Mouse (Mus musculus) spleen, embryonic (tissue): ENCODE measurements around the gene Tcte2.

Experiments
- CTCF ChIA-PET: fragments of 350-600 bp; sonication (Branson Sonifier 250); formaldehyde crosslinking; loops from one replicate; lab custom pipeline; 2022; lab: Charles Lee

Tcte2 gene

DNA sequence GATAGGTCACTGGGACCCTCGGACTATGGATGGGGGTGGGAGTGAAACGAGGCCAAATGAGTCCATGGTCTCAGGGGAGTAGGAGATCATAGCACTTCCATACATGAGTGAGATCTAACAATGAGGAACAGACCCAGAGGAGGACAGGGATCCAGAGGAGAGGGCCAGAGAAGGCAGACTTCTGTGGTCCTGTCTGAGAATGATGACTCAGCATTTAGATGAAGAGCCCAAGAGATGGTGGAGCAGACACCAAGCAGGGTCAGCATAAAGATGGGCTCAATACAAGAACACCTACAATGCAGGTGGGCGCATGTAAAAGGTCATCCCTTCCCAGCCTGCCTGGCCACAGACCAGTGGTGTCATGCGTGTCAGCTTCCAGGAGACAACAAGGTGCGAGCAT lies 41.4 kb downstream of the Tcte2 start:
- CTCF ChIA-PET = no interaction called here

GRCm38 (mm10) chr17:13717428-13717827 lies 44.2 kb downstream of the Tcte2 start:
- CTCF ChIA-PET = interaction anchor here (0.6 to 0.9 kb wide), 2 partner anchors 9 to 899 kb away, joined by 5 to 9 read pairs; no protein-coding TSS in a partner anchor

DNA sequence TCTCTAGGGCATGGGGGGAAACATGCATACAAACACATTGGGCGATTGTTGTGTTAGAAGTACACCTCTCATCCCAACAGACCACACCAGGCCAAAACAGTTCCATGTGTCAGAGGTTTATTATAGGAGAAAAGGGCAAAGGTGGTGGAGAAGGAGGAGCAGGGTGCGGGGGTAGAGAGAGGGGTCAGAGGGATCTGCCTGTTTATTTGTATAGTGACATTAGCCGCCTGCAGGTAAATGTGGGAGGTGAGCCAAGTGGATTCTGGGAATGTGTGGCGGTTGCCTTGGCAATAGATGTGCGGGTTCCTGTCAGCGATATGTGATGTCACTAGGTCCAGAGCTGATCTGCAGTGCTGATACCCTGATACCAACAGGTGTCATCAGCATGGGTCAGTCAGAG lies 45.3 kb downstream of the Tcte2 start:
- CTCF ChIA-PET = no interaction called here

DNA sequence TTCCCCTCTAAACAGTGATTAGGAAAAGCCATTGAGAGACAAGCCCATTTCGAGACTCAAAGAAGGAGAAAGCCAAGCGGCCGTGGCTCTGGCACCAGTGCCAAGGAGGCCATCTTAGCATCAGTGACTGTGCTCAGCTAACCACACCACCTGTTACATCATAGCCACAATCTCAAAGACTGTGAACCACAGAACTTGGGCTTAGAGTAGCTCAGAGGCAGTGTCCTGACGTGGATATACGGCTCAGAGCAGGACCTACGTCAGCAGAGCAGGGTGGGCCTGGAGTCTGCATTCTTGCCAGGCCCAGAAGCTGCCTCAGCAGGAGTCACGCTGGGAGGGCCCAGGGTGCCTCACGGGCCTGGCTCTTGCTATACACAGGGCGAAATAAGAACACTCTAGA lies 46.1 kb downstream of the Tcte2 start:
- CTCF ChIA-PET = no interaction called here

GRCm38 (mm10) chr17:13714654-13715053 lies 47.0 kb downstream of the Tcte2 start:
- CTCF ChIA-PET = no interaction called here

GRCm38 (mm10) chr17:13714128-13714527 lies 47.5 kb downstream of the Tcte2 start:
- CTCF ChIA-PET = no interaction called here

- CTCF ChIA-PET = no interaction called here
Observed at GRCm38 (mm10) chr17:13712518-13712917, 49.1 kb downstream of the Tcte2 start.

DNA sequence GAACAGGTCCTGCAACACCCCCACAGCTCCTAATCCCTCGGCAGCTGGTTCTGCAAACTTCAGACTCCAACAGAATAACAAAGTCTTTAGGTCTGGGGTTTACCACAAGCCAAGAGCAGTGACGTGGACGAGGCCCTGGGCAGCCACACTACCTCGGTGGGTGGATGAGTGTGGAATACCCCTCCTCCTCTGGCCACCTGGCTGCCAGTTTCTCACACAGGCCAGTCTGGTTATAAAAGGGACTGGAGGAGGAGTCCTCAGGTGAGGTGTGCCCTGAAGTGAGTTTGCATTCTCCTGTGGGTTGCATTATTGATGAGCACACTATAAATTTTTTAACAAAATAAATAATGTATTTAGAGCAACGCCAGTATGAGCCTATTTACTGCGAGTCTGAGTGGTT lies 49.5 kb downstream of the Tcte2 start:
- CTCF ChIA-PET = interaction anchor here (1.0 kb wide), 1 partner anchor 14 kb away, joined by 3 read pairs; no protein-coding TSS in a partner anchor

DNA sequence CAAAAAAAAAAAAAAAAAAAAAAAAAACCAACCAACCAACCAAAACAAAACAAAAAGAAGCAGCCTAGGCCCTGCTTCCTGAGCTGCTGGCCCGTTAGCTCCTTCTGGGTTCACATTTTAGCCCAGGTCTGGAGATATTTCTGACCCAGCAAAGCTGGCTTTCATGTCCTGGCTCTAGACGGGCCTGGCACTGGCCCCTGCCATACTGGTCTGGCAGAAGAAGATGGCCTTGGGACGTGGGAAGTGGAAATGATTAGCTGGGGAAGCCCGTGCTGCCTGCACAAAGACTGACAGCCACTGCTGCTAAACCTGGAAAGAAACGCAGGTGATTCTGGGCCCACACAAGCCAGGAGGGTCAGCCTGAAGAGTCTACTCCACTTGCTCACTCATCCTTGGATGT lies 50.5 kb downstream of the Tcte2 start:
- CTCF ChIA-PET = interaction anchor here (1.0 kb wide), 1 partner anchor 13 kb away, joined by 3 read pairs; no protein-coding TSS in a partner anchor

DNA sequence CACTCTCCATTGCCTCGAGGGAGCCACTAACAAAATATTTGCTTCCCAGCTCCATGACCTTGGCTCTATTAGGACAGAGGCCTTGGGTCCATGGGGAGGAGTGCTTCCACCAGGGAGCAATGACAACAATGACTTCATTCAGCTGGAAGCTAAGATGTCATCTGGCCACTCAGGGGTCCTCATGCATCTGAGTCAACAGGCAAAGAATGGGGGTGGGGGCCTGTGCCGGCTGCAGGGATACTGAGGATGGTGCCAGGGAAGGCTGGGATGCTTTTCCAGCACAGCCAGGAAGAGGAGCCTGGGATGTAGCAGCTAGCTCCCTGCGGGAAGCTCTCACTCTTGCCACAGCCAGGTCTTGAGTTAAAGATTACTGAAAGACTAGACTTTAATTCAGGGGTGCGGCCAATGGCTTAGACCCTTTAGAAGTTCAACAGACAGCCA lies 56.1 kb downstream of the Tcte2 start:
- CTCF ChIA-PET = no interaction called here

DNA sequence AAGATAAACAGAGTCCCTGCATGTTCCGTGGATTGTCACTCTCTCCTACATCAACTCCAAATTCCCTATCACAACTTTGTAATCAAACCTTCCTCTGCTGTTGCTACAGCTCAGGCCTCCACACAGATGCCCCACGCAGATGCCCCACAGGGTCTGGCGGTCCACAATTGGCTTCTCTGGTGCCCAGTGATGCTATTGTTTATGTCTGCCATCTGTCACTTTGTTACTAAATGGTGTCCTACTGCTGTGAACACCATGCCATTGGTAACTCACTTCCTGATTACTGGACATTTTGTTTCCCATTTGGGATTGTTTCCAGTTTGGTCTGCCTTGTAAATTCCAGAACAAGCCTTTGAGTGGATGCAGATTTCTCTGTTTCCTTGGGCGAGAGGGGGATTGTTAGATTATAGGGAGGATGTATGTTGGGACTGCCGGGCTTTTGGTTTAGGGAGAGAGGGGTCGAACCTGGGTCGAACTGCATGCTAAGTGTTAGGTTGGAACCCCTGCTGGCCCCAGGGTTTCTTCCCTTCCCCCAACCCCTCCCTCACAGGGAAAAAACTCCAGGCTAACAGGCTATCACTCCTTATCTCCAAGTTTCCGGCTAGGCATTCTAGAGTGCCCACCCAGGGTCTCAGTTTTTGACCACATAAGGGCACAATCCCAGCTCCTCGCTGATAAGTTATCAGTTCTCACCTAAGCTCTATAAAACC lies 57.9 kb downstream of the Tcte2 start:
- CTCF ChIA-PET = no interaction called here

- CTCF ChIA-PET = no interaction called here
Observed at GRCm38 (mm10) chr17:13700131-13701016, 61.3 kb downstream of the Tcte2 start.

GRCm38 (mm10) chr17:13699716-13700115 lies 61.9 kb downstream of the Tcte2 start:
- CTCF ChIA-PET = no interaction called here

- CTCF ChIA-PET = interaction anchor here (1.4 to 1.6 kb wide), 2 partner anchors 13 to 14 kb away, joined by 3 read pairs; no protein-coding TSS in a partner anchor
Observed at GRCm38 (mm10) chr17:13698194-13698593, 63.4 kb downstream of the Tcte2 start.

DNA sequence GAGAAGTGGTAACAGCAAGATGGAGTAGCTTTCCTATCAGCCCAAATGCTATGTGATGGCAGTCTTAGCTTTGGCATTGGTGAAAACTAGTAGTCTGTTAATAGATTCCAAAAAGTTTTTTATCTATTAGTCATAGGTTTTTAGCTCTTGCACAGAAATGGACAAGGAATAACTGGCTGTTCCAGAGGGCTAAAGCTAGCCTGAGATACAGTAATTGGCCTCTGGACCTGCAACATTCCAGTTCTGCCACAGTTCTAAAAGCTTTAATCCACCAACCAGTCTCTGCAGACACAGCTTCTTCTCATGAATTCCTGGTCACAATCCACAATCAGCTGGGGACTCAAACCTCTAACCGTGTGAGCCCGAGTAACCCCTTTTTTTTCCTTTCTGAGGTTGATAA lies 64.0 kb downstream of the Tcte2 start:
- CTCF ChIA-PET = interaction anchor here (1.4 to 1.6 kb wide), 2 partner anchors 12 to 14 kb away, joined by 3 read pairs; no protein-coding TSS in a partner anchor

DNA sequence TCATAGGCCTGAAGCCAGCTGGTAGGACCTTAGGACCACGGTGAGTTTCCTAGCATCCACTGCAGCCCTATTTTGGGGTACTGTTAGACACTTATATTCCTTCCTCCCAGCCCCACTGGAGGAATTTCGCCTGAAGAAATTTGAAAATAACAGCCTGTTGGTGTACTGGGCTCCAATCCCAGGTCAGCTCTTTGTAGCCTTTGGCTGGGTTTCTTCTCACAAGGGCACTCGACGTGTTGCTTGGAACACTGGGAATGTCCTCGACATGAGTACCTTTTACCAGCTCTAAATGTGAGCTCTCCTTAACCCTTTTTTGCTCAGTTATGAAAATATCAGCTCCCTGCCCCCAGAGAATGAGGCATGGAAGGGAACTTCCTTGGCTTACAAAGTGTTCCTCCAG lies 65.7 kb downstream of the Tcte2 start:
- CTCF ChIA-PET = interaction anchor here (0.8 kb wide), 1 partner anchor 13 kb away, joined by 3 read pairs; no protein-coding TSS in a partner anchor

DNA sequence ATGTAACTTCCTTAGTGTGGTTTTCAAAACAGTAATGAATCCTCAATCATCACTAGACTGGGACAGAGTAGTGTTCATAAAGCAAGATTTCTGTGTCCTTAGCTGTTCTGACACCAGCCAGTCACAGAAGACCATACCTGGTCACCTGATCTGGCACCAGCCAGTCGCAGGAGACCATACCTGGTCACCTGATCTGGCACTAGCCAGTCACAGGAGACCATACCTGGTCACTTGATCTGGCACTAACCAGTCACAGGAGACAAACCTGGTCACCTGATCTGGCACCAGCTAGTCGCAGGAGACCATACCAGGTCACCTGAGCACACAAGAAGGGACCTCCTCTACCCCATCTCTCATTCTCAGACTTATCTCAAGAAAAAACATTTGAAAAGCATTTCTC lies 66.4 kb downstream of the Tcte2 start:
- CTCF ChIA-PET = no interaction called here

GRCm38 (mm10) chr17:13694181-13694580 lies 67.4 kb downstream of the Tcte2 start:
- CTCF ChIA-PET = no interaction called here

DNA sequence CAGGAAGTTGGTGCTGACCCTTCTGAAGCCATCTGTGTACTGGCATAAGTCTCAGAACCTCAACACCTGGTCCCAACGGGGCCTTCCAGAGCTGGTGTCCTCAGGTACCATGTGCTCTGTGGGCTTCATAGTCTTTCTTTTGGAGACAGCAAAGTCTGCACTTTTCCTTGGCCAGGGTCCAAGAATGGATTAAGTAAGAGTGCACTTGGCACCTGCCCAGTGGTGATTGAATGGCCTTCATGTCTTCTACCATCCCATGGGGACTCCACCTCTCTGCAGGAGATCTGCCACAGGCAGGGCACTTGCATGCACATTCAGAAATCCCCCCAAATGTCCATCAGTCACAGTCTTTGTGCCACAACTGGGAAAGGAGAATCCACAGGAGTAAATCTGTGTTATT lies 74.0 kb downstream of the Tcte2 start:
- CTCF ChIA-PET = no interaction called here

GRCm38 (mm10) chr17:13687086-13687485 lies 74.5 kb downstream of the Tcte2 start:
- CTCF ChIA-PET = no interaction called here

DNA sequence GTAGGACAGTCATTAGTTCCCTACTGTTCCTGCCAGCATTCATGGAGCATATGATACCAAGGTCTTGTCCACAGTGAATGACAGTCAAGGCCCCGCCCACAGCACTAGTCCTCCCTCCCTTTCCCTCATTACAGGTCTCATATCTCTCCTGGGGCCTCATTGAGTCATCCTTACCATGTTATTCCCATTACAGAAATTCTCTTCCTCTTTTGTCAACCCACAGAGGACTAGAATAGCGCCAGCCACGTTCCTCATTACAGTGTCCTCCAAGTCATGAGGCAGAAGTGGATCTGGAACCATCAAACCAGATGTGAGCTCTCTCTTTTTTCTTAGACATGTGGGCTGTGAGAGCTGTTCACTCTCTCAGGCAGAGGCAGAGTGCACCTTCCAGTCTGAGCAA lies 76.0 kb downstream of the Tcte2 start:
- CTCF ChIA-PET = interaction anchor here (1.5 kb wide), 1 partner anchor 12 kb away, joined by 3 read pairs; no protein-coding TSS in a partner anchor

- CTCF ChIA-PET = interaction anchor here (0.5 kb wide), 1 partner anchor 883 kb away, joined by 5 read pairs; no protein-coding TSS in a partner anchor
Observed at GRCm38 (mm10) chr17:13684256-13684655, 77.4 kb downstream of the Tcte2 start.
